Mouse (Mus musculus): ENCODE data around the gene Cacna1d.

Cacna1d gene

GRCm38 (mm10) chr14:30129378-30129777, 361.9 kb downstream of the Cacna1d start:
- no peak for TF ChIP-seq GATA4 (IDR thresholded peaks at IDR 0.05; ENCODE audit: insufficient replicate concordance, low read length)

GRCm38 (mm10) chr14:30124951-30125690, 366.1 kb downstream of the Cacna1d start:
- TF ChIP-seq GATA4 (IDR thresholded peaks at IDR 0.05; ENCODE audit: insufficient replicate concordance, low read length) = no peak

GRCm38 (mm10) chr14:30120023-30120422, 371.2 kb downstream of the Cacna1d start:
- no peak for TF ChIP-seq GATA4 (IDR thresholded peaks at IDR 0.05; ENCODE audit: insufficient replicate concordance, low read length)

GRCm38 (mm10) chr14:30113392-30114108, 377.7 kb downstream of the Cacna1d start:
- no peak for TF ChIP-seq GATA4 (IDR thresholded peaks at IDR 0.05; ENCODE audit: insufficient replicate concordance, low read length)

- TF ChIP-seq GATA4 (IDR thresholded peaks at IDR 0.05; ENCODE audit: insufficient replicate concordance, low read length) = no peak
Observed at GRCm38 (mm10) chr14:30109079-30109478, 382.2 kb downstream of the Cacna1d start.

- TF ChIP-seq GATA4 (IDR thresholded peaks at IDR 0.05; ENCODE audit: insufficient replicate concordance, low read length) = no peak
Observed at GRCm38 (mm10) chr14:30106550-30106949, 384.7 kb downstream of the Cacna1d start.

- no peak for TF ChIP-seq GATA4 (IDR thresholded peaks at IDR 0.05; ENCODE audit: insufficient replicate concordance, low read length)
Observed at GRCm38 (mm10) chr14:30105551-30105950, 385.7 kb downstream of the Cacna1d start.

GRCm38 (mm10) chr14:30103946-30104536, 387.2 kb downstream of the Cacna1d start:
- TF ChIP-seq GATA4 (IDR thresholded peaks at IDR 0.05; ENCODE audit: insufficient replicate concordance, low read length) = no peak

GRCm38 (mm10) chr14:30097239-30097638, 394.0 kb downstream of the Cacna1d start:
- TF ChIP-seq GATA4 (IDR thresholded peaks at IDR 0.05; ENCODE audit: insufficient replicate concordance, low read length) = no peak

- TF ChIP-seq GATA4 (IDR thresholded peaks at IDR 0.05; ENCODE audit: insufficient replicate concordance, low read length) = no peak
Observed at GRCm38 (mm10) chr14:30092426-30092825, 398.8 kb downstream of the Cacna1d start.

GRCm38 (mm10) chr14:30092021-30092420, 399.2 kb downstream of the Cacna1d start:
- no peak for TF ChIP-seq GATA4 (IDR thresholded peaks at IDR 0.05; ENCODE audit: insufficient replicate concordance, low read length)

GRCm38 (mm10) chr14:30079729-30080128, 411.5 kb downstream of the Cacna1d start:
- no peak for TF ChIP-seq GATA4 (IDR thresholded peaks at IDR 0.05; ENCODE audit: insufficient replicate concordance, low read length)

GRCm38 (mm10) chr14:30078115-30078808, 413.0 kb downstream of the Cacna1d start:
- TF ChIP-seq GATA4 (IDR thresholded peaks at IDR 0.05; ENCODE audit: insufficient replicate concordance, low read length) = no peak

GRCm38 (mm10) chr14:30075268-30075887, 415.9 kb downstream of the Cacna1d start:
- no peak for TF ChIP-seq GATA4 (IDR thresholded peaks at IDR 0.05; ENCODE audit: insufficient replicate concordance, low read length)

- TF ChIP-seq GATA4 (IDR thresholded peaks at IDR 0.05; ENCODE audit: insufficient replicate concordance, low read length) = no peak
Observed at GRCm38 (mm10) chr14:30068566-30068965, 422.7 kb downstream of the Cacna1d start.
